Mouse (Mus musculus) left cerebral cortex, adult 18-20 months (tissue): Measurements from ENCODE around the gene Map4k3. TPM values are rescaled to one million over a fixed set of nuclear protein-coding genes. Genes with fewer than 3 reads are reported as not detected.
"Not testable (repeated sequence)": the region's sequence is repeated elsewhere in the genome, so short reads cannot be mapped to it uniquely, and the experiment has no call there.

Experiments
- DNase-seq, 2 experiments: peaks; one replicate each; pipeline ENCODE4 v3.0.0; 2021 to 2022; ENCODE audit warnings: low spot score in 2 of 2, mixed read lengths in 1 of 2
- total RNA-seq, 2 experiments: library from RNA; stranded (reverse); gene quantifications; 2 replicates each; pipeline ENCODE4 v1.2.3; 2021

Gene Map4k3
- total RNA-seq, 2 experiments from 2014 or later = 69.3 to 74.4 TPM

- DNase-seq = not testable (repeated sequence)
Observed at GRCm38 (mm10) chr17:80730283-80730682, 2.0 kb upstream of the Map4k3 start.

- DNase-seq = no peak
Observed at GRCm38 (mm10) chr17:80729825-80730224, 1.5 kb upstream of the Map4k3 start.

GRCm38 (mm10) chr17:80729080-80729749, 930 bp upstream of the Map4k3 start:
- DNase-seq = peak in 1 of 2 experiments; percentile 47

GRCm38 (mm10) chr17:80727341-80727951, 839 bp downstream of the Map4k3 start:
- peak; percentile 29 to 46 for DNase-seq

GRCm38 (mm10) chr17:80726821-80727220, 1.5 kb downstream of the Map4k3 start:
- DNase-seq = no peak

GRCm38 (mm10) chr17:80723092-80723491, 5.2 kb downstream of the Map4k3 start:
- no peak for DNase-seq

GRCm38 (mm10) chr17:80721670-80722069, 6.6 kb downstream of the Map4k3 start:
- no peak for DNase-seq

- no peak for DNase-seq
Observed at GRCm38 (mm10) chr17:80719309-80719708, 9.0 kb downstream of the Map4k3 start.

GRCm38 (mm10) chr17:80718243-80718642, 10.0 kb downstream of the Map4k3 start:
- DNase-seq = no peak

- no peak for DNase-seq
Observed at GRCm38 (mm10) chr17:80713588-80713987, 14.7 kb downstream of the Map4k3 start.

GRCm38 (mm10) chr17:80709921-80710838, 18.1 kb downstream of the Map4k3 start:
- peak; percentile 68 to 83 for DNase-seq

GRCm38 (mm10) chr17:80708803-80709202, 19.5 kb downstream of the Map4k3 start:
- no peak for DNase-seq

- DNase-seq = peak; percentile 32 to 62
Observed at GRCm38 (mm10) chr17:80707176-80707575, 21.1 kb downstream of the Map4k3 start.

GRCm38 (mm10) chr17:80706608-80707007, 21.7 kb downstream of the Map4k3 start:
- DNase-seq = no peak

- DNase-seq = no peak
Observed at GRCm38 (mm10) chr17:80701687-80702086, 26.6 kb downstream of the Map4k3 start.

GRCm38 (mm10) chr17:80698930-80699329, 29.4 kb downstream of the Map4k3 start:
- no peak for DNase-seq

GRCm38 (mm10) chr17:80698191-80698901, 29.9 kb downstream of the Map4k3 start:
- no peak for DNase-seq

- DNase-seq = no peak
Observed at GRCm38 (mm10) chr17:80696956-80697355, 31.3 kb downstream of the Map4k3 start.

- DNase-seq = no peak
Observed at GRCm38 (mm10) chr17:80696210-80696609, 32.1 kb downstream of the Map4k3 start.

- no peak for DNase-seq
Observed at GRCm38 (mm10) chr17:80693707-80694106, 34.6 kb downstream of the Map4k3 start.

GRCm38 (mm10) chr17:80692183-80692582, 36.1 kb downstream of the Map4k3 start:
- no peak for DNase-seq
